Mouse (Mus musculus) right cerebral cortex, adult 18-20 months (tissue): Measurements from ENCODE around the gene Smyd3.

Experiments used
- DNase-seq: peaks from one replicate; pipeline ENCODE4 v3.0.0; 2022; ENCODE audit warnings: mixed read lengths

Smyd3 gene

DNA sequence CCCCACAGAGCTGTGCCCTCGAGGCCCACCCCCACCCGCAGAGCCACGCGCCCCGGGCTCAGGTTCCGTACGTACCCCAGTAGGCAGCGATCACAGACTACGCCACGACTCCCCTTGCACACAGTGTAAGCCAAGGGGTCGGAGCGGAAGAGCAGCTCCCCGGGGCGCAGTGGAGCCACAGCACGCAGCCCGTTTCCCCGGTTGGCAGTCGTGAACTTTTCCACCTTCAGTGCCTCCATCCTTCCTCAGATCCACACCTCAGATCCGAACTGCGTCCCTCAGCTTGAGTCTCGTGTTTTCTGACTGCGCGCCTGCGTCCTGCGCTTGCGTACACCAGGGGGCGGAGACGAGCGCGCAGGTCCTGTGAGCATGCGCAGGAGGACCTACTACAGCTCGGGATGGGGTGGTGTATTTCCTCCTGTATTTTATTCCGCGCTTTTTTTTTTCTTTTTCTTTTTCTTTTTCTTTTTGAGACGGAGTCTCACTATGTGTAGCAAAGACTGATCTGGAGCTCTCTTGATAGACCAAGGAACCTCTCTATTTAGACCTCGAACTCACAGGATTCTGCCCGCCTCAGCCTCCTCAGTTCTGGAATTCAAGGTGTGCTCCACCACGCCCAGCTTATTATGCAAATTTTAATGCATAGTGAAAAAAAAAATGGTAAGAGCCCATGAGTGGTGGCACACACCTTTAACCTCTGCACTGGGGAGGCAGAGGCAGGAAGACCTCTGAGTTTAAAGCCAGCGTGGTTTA, at the start of gene Smyd3:
TSS of gene Smyd3 (minus strand) at position 329 of the 753 bp plus-strand sequence.
- peak; percentile 89 for DNase-seq

DNA sequence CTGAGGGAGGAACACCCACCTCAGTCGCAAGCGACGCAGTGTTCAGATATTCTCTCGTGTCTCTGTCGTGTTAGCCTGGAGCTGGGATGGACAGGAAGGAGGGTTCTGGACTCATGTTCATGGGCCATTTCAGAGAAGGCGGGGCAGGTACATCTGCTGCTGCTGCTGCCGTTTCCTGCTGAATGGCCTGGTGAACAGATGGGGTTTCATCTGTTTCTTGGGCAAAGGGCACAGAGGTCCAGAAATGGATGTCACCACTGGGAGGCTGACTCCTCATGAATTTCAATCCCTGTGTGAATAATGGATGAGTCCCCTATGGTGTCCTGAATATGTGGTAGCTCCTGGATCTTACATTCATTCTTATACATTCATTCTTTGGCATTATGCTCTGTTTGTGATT, 49.7 kb upstream of the Smyd3 start:
- DNase-seq: no peak

DNA sequence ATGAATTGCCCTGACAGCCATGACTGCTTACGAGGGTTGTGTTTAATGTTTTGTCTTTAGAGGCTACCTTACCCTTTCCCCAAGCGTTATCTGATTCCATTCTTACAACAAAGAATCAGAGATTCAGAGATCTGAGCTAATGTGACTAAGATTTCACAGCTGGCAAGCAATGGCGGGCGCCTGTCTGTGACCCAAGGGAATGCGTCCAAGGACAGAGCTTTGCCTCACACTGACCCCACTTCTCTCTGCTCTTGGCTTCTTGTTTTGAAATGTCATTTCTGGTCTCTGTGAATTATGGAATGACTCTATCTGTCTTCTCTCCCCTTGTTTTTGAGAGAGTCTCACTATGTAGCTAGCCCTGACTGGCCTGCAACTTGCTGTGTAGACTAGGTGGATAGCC, 46.1 kb upstream of the Smyd3 start:
- no peak for DNase-seq

DNA sequence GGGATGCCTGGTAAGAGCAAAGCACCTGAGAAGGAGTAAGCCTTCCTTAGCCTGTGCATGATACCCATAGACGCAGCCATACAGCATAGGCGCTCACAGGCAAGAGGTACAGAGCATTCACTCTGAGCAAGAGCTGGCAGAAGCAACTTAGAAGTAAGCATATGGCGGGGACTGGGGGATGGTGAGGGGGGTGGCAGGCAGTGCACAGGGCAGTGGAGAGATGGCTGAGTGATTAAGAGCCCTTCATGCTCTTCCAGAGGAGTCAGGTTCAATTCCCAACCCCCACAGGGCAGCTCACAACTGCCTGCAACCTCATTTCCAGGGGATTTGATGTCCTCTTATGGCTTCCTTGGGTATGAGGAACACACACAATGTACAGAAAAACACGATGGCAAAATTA, 45.4 kb upstream of the Smyd3 start:
- DNase-seq: no peak

DNA sequence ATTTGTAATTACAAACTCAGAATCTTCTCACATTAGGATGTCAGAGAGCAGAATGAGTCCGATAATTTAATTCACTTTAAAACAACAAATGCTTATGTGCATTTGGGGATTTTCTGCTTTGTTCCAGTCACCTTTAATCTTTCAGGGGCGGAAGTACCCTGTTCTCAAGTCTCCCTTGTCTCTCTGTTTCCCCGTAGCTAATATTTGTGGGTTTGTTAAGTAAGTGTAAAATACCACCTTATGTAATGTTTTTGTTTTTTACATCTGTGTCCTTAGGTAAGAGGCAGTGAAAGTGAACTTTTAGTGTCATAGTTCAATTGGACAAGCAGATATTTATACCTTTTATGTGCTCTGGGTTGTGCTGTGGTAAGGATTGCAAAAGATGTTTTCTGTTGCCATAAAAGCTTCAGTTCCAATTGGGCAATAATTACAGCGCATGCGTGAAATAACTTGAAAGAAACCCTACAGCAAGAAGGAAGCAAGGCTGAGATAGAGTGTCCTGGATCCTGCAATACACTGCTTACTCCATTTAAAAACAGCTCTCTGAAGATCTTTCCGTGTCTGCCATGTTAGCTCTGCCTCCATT, 43.1 kb upstream of the Smyd3 start:
- DNase-seq: no peak

DNA sequence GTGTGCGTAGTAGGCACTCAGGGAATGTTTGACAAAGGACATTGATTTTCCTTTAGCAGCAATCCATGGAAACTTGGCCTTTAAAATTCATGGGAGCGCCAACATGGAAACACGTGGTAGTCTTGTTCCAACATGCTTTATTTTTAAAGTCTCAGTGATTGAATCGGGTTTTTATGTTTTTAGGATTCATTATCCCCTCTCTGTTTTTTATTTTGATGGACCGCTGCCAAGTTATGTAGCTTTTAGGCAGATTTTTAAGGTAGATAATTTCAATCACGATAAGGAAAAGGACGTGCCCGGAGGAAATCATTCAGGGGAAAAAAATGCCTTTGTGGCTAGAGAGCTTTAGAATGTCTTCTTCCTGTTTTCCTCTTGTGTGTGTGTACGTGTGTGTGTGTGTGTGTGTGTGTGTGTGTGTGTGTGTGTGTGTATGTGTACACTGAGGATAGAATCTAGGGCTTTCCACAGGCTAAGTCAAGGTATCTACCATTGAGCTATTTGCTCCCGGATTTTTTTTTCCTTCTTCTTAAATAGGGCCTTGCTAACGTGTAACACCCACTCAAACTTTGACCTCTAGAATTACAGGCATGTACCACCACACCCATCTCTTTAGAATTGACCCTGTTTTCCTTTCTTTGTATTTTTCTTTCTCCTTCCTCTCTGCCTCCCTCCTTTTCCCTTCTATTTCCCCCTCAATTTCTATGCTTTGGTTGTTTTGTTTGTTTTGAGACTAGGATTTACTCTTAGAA, 41.8 kb upstream of the Smyd3 start:
- DNase-seq: no peak

DNA sequence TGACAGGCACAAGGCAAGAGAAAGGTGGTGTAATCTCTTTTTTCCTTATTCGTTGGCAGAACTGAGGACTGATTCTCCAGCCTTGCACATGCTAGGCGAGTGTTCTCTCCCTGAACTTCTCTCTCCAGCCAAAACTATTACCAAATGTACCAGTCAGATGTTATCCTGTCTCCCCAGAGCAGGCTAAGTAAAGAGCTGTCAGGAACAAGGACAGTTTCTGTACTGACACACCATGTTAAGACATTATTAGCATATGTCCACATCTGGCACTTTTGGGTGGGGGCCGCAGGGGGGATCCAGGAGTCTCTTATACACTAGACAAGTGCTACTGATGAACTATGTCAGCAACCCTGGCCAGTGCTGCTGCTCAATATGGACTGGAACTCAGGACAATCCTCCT, 39.1 kb upstream of the Smyd3 start:
- DNase-seq: no peak

DNA sequence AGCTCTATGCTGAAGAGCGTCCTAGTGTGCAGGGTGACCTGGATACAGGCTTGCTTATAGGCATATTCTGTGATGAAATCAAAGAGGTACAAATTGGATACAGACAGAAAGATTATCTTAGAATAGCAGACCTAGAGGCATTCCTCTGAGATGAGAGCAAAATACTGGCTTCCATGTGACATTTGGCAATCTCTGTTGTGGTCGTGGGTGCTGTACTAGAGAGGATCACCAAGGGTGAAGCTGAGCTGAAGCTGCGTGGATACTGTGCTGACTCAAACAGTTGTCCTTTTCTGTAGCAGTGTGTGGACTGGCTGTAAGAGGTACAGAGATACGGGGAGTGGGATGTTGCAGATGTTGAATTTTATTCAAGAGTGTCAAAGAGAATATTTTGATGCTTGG, 36.1 kb upstream of the Smyd3 start:
- DNase-seq: no peak

DNA sequence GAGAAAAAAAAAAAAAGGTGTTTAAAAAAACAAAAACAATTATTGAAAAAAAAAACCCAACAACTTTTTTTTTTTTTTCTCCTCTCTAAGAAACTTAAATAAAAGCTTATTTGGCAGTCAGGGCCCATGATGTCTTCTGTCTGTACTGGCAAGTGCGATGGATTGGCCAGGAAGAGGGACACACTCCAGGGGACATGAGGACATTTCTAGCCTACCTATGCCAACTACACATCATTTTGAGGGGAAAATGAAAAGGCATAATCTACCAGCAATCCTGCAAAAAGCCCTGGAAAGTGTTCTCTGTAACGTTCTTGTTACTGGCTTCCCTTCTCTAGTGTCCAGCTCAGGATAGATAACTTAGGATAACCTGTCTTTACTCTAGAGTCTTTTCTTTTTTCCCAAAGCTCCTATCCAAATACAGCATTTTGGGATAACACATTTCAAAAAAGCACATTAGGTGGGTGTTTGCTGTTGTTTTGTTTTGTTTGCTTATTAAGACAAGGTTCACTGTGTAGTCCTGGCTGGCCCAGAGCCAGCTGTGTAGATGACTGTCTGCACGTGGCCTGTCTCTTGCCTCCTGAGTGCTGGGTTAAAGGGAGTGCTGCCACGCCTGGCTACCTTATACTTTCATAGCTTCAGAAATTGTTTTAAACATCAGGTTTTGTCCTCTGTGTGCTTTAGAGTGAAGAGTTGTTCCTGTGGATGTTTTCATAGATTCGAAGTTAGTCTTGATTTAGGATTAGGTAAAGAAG, 35.5 kb upstream of the Smyd3 start:
- DNase-seq: no peak

DNA sequence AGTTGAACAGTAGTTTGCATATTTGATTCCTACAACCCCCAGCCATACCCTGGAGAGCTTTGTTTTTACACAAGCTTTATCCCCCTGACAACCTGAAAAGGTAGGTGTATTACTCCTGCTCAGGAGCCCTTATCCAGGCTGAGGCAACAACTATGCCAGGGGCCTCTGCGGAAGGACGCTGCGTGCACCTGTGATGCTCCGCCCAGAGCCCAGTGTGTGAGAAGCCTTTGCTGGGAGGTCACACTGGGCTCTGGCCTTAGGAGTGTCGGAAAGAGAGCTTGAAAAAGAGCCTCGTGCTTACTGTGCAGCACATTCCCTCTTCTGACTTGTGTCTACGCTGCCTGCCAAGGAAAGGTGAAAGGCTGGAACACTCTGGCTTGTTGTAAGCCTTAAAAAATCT, 34.9 kb upstream of the Smyd3 start:
- DNase-seq: no peak

DNA sequence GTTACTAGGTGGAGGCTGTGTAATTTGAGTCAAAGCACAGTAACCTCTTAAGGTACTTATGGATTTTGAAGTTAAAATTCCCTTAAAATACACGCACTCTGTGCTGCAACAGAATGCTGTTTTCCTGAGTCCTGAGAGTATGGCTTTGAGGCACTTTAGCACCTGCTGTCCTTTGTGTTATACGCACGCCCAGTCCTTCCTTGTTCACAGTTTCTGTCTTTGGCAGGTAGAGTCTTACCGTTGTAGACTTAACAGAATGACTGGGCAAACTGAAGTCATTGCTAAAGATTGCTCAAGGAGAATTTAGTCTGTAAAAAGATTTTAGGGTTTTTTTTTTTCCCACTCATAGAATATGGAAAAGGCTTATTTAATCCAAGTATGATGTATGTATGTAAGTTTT, 34.1 kb upstream of the Smyd3 start:
- no peak for DNase-seq

DNA sequence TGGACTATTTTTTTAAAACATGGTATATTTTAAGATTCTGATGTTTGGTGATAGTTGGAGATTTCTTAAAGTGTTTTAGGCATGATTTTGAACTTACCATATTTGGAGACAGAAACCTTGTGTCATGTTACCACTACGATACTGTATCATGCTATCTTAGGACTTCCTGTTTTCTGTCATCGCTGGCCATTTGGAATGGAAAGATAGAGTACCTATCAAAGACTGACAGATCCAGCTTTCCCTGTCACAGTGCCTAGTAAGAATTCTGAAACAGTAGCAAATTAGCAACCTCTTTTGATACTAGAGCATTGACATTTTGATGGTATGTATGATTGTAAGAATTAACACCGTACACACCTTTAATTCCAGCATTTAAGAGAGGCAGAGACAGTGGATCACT, 33.5 kb upstream of the Smyd3 start:
- no peak for DNase-seq

DNA sequence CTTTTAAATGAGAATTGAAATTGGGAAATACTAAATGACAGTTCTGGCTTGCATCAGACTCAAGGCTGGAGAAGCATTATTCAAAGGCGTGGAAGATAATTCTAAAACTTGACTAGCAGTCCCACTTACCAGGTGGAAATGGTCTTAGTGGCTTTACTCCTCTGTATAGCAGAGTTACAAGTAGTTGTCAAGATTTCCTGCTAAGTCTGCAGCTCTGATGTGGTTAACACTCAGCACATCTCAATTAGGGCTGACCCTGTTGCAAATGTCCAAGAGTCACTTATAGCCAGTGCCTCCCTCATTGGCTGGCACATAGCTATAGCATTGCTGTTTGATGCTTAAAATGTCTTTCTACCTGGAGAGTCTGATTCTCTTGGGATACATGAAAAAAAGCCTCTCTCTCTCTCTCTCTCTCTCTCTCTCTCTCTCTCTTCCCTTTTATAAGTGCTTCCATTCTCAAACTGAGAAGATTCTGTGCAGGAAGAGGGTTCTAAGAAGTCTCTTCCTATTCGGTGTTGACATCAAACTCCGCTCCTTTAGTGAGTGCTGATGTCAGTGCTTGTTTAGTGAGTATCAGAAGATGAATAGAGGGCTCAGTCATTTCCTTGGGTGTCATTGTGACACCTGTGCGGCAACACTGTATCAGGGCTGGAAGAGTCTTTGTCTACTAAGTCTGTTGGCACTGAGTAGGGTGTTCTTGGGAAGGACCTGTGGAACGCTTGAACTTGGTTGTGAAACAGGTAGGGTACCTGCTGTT, 31.3 kb upstream of the Smyd3 start:
- DNase-seq: no peak

DNA sequence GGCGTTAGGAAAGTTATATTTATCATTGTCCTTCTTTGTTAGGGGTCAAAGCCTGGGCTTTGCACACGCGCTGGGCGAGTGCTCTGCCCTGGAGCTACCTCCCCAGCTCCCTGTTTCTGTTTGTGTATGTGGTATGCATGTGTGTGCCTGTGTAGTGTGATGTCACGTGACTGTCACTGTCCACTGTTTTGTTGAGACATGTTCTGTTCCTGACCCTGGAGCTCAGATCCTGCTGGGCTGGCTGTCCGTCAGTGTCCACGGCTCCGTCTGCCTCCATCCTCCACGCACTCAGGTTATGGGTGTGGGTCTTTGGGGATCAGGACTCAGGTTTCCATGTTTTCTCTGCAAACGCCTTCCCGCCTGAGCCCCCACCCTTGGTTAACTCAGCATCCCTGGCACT, 30.4 kb upstream of the Smyd3 start:
- DNase-seq: no peak

DNA sequence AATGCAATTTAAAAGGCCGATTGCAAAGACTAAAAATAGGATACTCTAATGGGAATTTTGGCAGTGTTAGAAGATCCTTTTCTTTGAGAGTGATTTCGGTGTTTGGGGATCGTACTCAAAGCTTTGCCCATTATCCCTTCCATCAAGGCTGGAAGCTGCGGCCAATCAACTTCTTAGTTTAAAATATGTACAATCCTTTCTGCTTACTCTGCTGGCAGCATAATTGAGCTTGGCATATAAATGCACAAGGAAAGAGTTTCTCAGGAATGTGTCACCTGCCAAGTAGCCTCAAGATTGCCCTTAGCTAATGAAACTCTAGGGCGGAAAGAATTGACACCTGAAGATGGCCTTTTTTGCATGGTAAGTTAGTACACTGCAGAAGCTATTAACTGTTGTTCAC, 29.3 kb upstream of the Smyd3 start:
- no peak for DNase-seq

DNA sequence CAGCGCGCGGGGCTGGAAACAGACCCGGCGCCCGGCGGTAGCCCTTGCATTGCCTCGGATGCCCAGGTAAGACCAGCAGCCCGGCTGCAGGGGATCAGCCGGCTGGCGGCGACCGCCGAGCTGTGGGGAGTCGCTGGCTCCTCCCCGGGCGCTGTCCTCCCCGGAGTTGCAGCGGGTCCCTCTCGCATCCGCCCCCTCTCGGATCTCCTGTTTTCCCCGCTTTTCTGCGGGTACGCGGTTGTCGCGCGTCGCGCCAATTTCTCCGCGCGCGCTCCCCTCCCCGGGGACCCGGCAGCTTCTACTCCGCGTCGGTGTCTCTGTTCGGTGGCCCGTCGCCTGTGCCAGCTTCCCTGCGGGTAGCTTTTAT, 28.7 kb upstream of the Smyd3 start:
- no peak for DNase-seq

DNA sequence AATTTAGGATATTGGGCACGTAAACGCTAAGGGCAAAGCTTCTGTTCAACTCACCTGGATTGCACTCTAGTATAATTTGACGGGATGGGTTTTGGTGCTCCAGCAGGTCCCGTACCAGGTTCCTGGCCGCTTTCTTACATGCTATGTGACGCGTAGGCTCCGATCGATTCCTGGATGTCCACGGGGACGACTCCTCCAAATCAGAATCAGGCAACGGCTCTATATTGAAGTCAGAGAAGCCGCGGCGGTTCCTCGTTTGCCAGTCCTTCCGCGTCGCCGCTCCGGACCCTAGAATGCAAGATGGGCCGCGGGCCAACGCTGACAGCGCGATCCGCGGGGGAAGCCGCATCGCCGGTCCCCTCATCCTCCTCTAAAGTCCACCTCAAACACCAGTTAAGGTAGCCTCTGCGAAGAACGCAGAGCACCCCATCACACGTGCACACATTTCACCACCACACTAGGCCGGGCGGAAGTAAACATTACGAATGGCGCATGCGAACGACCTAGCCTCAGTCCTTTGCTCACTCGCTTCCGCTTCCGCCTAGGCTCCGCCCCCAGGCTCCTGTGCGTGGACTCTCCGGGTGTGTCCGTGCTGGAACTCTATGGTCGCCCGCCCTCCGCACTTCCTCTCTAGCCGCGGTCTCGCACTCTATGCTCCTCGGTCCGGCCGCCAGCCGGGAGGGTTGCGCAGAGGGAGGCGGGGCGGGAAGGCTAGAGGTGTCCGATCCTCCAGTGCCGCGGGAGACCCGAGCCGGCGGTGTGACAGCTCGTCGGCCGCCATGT, 28.1 kb upstream of the Smyd3 start, which contains the start of the genes Tfb2m and Cnst:
TSS of gene Tfb2m (minus strand) at position 500 of the 783 bp plus-strand sequence.
TSS of gene Cnst (plus strand) at position 603 of the 783 bp plus-strand sequence.
- peak; percentile 99 for DNase-seq

DNA sequence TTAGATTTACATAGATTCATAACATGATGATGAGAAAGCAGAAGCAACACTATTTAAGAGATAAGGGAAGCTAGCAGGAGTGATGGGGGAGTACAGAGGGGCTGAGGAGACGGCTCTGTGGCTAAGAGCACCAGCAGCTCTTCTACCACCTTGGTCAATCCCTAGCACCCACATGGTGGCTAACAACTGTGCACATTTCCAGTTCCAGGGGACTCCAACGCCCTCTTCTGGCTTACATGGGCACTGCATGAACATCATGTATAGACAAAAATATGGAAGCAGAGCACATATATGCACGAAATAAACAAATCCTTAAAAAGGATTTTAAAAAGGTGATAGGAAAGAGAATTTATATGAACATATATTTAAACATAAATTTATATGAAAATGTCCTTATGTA, 23.7 kb upstream of the Smyd3 start:
- DNase-seq: no peak

DNA sequence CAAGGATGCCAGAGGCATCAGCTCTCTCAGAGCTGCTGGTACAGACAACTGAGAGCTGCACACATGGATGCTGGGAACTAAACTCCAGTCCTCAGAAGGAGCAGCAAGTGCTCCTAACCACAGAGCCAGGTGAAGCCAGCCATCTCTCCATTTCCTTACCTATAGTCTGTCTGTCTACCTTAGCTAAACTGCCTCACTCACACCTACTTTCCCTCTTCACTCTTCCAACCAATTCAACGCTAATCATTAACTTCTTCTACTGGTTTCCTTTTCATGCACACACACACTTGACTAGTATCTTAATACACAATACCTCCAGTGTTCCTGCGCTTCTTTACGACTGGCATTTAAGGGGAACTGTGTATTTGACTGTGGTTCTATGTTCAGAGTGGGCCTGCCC, 22.0 kb upstream of the Smyd3 start:
- DNase-seq: no peak

DNA sequence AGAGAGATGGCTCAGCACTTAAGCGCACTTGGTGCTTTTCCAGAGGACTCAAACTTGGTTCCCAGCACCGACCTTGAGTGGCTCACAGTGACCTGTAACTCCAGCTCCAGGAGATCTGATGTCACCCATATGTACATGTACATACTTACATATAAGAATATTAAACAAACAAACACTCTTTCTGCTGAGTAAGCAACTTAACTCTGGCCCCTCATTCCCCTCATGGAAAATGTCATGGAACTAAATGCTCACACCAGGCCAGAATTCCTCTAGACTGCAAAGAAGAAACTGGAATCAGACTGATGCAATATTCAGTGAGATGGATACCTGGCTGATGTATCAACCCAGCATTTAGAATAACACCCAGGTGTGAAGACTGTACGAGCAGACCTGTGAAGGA, 21.2 kb upstream of the Smyd3 start:
- DNase-seq: no peak

DNA sequence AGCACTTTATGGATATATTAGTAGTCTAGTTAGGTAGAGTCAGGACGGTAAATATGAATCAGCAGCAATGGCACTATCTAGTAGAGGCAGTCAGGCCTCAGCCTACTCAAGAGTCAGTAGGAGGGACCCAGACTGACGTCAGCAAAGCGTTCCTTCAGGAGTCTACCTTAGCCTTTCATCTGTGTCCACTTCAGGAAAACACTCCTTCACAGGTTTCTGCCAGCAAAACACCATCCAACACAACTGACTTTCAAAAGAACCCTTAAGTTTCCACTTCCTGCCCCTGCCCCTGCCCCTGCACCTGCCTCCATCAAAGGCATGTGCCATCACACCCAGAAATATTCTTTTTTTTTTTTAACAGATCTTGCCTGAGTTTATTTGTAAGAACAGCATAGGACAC, 2.1 kb upstream of the Smyd3 start:
- no peak for DNase-seq
